Mouse (Mus musculus) neural tube, embryonic 11.5 days (tissue): ENCODE measurements around the gene Nrm. TPM values are rescaled to one million over a fixed set of nuclear protein-coding genes. Genes with fewer than 3 reads are reported as not detected.

ENCODE experiments used
- ATAC-seq: fragments of 200-750 bp; cut with Nextera tagmentation; 2 replicates; pipeline ENCODE4 v1.8.0; 2017; ENCODE audit warnings: moderate number of reproducible peaks, mild to moderate bottlenecking, moderate TSS enrichment, moderate library complexity; ENCODE audit not compliant: insufficient read depth, low FRiP score, low TSS enrichment
- DNase-seq: peaks from one replicate; pipeline ENCODE4 v3.0.0-alpha.2; 2015; ENCODE audit warnings: low spot score
- H3K27ac ChIP-seq: fragments of 300-500 bp; sonication (generic); 2 replicates; pipeline ENCODE4 v1.5.1; 2014; ENCODE audit warnings: low read depth, mild to moderate bottlenecking, low read length
- H3K27me3 ChIP-seq: fragments of 300-500 bp; sonication (generic); 2 replicates; pipeline ENCODE4 v1.6.1; 2014; ENCODE audit warnings: mild to moderate bottlenecking, low read length, mixed read lengths; ENCODE audit not compliant: control insufficient read depth, insufficient read depth
- H3K36me3 ChIP-seq: fragments of 300-500 bp; sonication (generic); 2 replicates; pipeline ENCODE4 v1.6.1; 2014; ENCODE audit warnings: mild to moderate bottlenecking, low read length, moderate library complexity, mixed read lengths; ENCODE audit not compliant: control insufficient read depth, insufficient read depth
- H3K4me1 ChIP-seq: fragments of 300-500 bp; sonication (generic); 2 replicates; pipeline ENCODE4 v1.6.1; 2014; ENCODE audit warnings: low read length, mixed read lengths; ENCODE audit not compliant: control insufficient read depth, insufficient read depth
- H3K4me2 ChIP-seq: fragments of 300-500 bp; sonication (generic); 2 replicates; pipeline ENCODE4 v1.6.1; 2014; ENCODE audit warnings: low read depth, mild to moderate bottlenecking, moderate library complexity
- H3K4me3 ChIP-seq: fragments of 300-500 bp; sonication (generic); 2 replicates; pipeline ENCODE4 v1.5.1; 2014; ENCODE audit warnings: low read depth, low read length
- H3K9ac ChIP-seq: fragments of 300-500 bp; sonication (generic); 2 replicates; pipeline ENCODE4 v1.6.1; 2014; ENCODE audit warnings: mild to moderate bottlenecking, low read length
- H3K9me3 ChIP-seq: fragments of 300-500 bp; sonication (generic); 2 replicates; pipeline ENCODE4 v1.6.1; 2016; ENCODE audit warnings: low read length; ENCODE audit not compliant: control insufficient read depth
- WGBS: fragments of 180-500 bp; shearing (Covaris S2); extraction: QIAGEN DNeasy Blood & Tissue Kit; methylation state at CpG from one replicate; pipeline ENCODE4 v1.1.7; 2014; 5-methylcytosine and 5-hydroxymethylcytosine counted together
- polyA plus RNA-seq: library from polyadenylated mRNA; unstranded; fragments of >200 nt; fragmentation: Nextera tagmentation; extraction: Ambion mirVana; gene quantifications from 2 replicates; pipeline ENCODE4 v1.2.1, GENCODE M21; 2014

Gene Nrm
- polyA plus RNA-seq, 1 experiment from 2014 or later, result 50.3 TPM

DNA sequence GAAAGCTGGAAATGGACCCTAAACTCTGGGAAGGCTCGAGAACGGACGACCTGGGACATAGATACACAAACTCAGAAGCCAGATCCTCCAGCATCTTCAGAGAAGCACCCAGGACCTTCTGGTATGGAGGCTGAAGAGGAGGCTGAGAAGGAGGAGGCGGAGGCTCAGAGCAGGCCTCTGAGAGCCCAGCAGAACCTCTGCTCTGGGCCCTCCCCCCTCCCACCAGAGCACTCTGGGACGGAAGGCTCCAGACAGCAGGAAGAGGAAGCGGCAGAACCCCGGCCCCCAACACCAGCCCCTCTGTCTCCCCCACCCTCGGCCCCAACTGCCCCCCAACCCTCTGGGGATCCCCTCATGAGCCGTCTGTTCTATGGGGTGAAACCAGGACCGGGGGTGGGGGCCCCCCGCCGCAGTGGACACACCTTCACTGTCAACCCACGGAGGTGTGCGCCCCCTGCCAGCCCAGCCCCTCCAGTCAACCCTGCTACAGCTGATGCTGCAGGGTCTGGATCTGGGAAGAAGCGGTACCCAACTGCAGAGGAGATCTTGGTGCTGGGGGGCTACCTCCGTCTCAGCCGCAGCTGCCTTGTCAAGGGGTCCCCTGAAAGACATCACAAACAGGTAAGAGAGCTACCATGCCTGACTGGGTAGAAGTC lies 7.2 kb downstream of the Nrm start:
- H3K4me3 ChIP-seq, result peak overlapping the region; percentile 77
- H3K9ac ChIP-seq, result peak overlapping the region; percentile 94
- H3K4me1 ChIP-seq, result peaks cover 32% of the 10 kb centered on the region
- ATAC-seq (no peak), DNase-seq (no peak)
- no peaks in the 10 kb centered on the region for H3K9me3 ChIP-seq
- H3K27ac ChIP-seq, result peak overlapping the region; percentile 98
- H3K36me3 ChIP-seq, result peaks cover 6% of the 10 kb centered on the region; the same call in 1 of the 2 replicates
- peak overlapping the region; percentile 86 for H3K4me2 ChIP-seq
- H3K27me3 ChIP-seq, result no peaks in the 10 kb centered on the region
- 46% methylated on average over 15 of the region's 17 CpGs for WGBS

DNA sequence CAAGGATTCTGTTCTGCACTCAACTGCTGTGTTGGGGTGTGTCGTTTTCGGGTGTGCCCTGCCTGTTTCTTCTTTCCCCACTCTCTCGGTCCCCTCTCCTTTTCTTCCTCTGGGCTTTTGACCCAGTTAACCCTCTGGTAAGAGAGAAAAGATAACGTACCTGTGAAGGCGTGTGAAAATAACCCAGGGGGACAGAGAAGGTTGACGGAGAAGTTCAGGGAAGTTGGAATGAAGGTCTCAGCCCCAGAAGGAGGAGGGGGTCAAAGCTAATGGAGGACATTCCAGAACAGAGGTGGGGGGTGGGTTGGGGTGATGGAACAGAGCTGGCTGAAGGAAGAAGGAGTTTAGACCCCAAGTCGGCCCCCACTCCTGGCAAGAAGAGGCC lies 7.8 kb downstream of the Nrm start:
- Histone ChIP-seq H3K36me3 (peaks cover 7% of the 10 kb centered on the region; the same call in 1 of the 2 replicates), H3K4me3 (peak overlapping the region; percentile 77), H3K27me3 (no peaks in the 10 kb centered on the region), H3K4me2 (peak overlapping the region; percentile 86), H3K27ac (peak overlapping the region; percentile 54; the same call in 1 of the 2 replicates), H3K9ac (peak overlapping the region; percentile 94), H3K9me3 (no peaks in the 10 kb centered on the region), H3K4me1 (peaks cover 37% of the 10 kb centered on the region)
- ATAC-seq (no peak), DNase-seq (no peak)
- 10% methylated on average over 7 of the region's 7 CpGs for WGBS

DNA sequence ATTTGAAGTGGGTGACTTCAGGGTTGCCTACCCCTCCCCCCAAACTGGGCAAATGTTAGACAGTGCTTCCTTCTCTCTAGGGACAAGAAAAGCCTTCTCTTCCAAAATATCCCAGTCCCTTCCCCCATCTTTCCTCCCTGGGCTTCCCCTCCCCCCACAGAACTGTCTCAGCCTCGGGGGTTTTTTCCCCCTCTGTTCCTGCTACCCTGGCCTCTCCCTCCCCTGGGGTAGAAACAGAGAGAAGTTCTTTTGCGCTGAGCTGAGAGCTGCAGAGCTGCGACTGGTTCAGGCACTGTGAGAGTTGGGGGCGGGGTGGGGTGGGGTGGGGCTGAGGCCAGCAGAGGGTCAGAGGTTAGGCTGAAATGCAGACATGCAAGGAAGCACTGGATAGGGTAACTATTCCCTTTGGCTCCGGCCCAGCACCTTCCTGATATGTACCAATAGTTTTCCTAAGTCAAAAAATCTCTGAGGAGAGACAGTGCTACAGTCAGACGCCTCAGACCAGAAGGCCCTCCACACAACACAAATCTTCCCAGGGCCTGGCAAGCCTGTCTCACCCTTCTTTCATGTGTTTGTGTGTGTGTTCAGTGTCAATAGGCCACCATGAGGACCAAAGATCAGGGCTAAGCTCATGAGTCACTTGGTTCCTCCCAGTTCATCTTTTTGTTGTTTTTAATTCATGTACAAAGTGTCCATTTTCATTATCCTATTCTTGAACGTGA lies 8.4 kb downstream of the Nrm start:
- DNase-seq (peak; percentile 27), ATAC-seq (no peak)
- H3K4me3 ChIP-seq, result peak overlapping the region; percentile 77
- H3K27ac ChIP-seq, result peak overlapping the region; percentile 54; the same call in 1 of the 2 replicates
- no peaks in the 10 kb centered on the region for H3K9me3 ChIP-seq
- 9% methylated on average over 7 of the region's 7 CpGs for WGBS
- H3K36me3 ChIP-seq, result peaks cover 11% of the 10 kb centered on the region
- no peaks in the 10 kb centered on the region for H3K27me3 ChIP-seq
- H3K9ac ChIP-seq, result peak overlapping the region; percentile 94
- H3K4me2 ChIP-seq, result peak overlapping the region; percentile 86
- H3K4me1 ChIP-seq, result peaks cover 37% of the 10 kb centered on the region

DNA sequence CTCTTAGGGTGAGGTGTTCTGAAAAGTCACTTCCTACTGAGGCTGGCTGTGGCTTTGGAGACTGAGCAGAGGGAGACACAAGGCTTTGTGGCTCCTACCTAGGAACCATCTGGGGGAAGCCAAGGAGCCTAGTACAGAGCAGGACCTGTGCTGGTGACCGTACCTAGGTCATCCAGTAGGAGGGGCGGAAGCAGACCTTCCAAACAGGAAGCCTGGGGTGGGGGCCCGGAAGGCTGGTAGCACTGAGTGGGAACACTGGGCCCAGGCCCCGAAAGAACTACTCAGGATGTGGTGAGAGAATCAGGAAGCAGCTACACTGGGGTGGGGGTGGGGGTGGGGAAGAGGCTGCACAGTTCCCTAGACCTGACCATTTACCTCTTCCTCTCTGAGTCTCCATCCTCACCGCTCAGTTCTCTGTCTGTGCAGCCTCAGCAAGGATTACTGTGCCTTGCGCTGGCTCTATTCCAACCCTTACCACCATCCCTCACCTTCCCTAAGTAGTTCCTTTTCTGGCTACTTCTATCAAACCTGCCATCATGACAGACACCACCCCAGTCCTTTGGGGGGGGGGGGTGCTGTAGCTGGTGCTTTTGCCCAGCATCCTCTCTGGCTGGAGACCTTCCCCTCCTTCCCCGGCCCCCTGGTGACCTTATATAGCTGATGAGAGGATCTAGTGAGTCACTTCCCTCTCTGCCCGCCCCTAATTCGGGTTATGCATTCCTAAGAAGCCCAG lies 9.2 kb downstream of the Nrm start:
- no peak for DNase-seq

DNA sequence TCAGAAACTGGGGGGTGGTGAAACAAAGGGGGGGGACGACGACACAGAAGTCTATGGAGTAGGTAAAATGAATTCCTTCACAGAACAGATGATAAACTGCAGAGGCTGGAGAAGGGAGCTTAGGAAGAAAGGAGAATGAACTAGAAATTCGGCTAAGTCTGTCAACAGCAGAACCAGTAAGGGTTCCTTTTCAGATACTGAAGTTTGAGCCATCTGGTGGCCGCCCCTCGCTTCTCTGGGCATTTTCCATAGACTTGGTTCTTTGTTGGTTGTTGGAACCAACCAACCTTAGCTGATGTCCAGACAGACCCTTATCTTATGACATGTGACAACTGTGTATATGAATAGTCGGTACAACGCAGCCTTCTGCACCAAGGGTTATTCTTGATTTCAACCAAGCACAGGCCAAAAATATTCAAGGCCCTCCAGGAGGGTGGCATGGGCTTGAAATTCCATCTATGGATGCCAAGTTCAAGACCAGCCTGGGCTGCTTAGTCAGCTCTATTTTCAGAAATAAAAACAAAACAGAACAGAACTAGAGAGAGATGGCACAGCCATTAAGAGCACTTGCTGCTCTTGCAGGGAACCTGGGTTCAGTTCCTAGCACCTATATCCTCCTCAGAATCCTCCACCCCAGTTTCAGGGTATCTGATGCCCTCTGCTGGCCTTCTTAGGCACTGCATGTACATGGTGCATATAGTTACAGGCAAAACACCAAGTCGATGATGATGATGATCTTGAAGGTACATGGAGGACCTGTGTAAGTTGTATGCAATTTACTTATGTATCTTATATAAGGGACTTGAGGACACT lies 10.0 kb downstream of the Nrm start:
- no peak for DNase-seq
- Histone ChIP-seq H3K9ac (no peak overlapping the region), H3K4me1 (peaks cover 37% of the 10 kb centered on the region), H3K27me3 (no peaks in the 10 kb centered on the region), H3K36me3 (peaks cover 12% of the 10 kb centered on the region), H3K27ac (no peak overlapping the region), H3K9me3 (no peaks in the 10 kb centered on the region), H3K4me3 (0 out of 2 replicates have a peak overlapping the region, but pooled peaks have one; percentile 6), H3K4me2 (peak overlapping the region; percentile 86)
- no peak for ATAC-seq
- 86% methylated on average over 8 of the region's 8 CpGs for WGBS

More for the DNA sequence above, 9.2 kb downstream of the Nrm start:
- H3K4me3 ChIP-seq, result peak overlapping the region; percentile 77
- H3K9me3 ChIP-seq, result no peaks in the 10 kb centered on the region
- WGBS, result 69% methylated on average over 9 of the region's 9 CpGs
- H3K4me2 ChIP-seq, result peak overlapping the region; percentile 86
- peak overlapping the region; percentile 31; the same call in 1 of the 2 replicates for H3K9ac ChIP-seq
- 0 out of 2 replicates have a peak overlapping the region, but pooled peaks have one; percentile 3 for H3K27ac ChIP-seq
- H3K36me3 ChIP-seq, result peaks cover 12% of the 10 kb centered on the region
- no peak for ATAC-seq
- no peaks in the 10 kb centered on the region for H3K27me3 ChIP-seq
- H3K4me1 ChIP-seq, result peaks cover 37% of the 10 kb centered on the region

DNA sequence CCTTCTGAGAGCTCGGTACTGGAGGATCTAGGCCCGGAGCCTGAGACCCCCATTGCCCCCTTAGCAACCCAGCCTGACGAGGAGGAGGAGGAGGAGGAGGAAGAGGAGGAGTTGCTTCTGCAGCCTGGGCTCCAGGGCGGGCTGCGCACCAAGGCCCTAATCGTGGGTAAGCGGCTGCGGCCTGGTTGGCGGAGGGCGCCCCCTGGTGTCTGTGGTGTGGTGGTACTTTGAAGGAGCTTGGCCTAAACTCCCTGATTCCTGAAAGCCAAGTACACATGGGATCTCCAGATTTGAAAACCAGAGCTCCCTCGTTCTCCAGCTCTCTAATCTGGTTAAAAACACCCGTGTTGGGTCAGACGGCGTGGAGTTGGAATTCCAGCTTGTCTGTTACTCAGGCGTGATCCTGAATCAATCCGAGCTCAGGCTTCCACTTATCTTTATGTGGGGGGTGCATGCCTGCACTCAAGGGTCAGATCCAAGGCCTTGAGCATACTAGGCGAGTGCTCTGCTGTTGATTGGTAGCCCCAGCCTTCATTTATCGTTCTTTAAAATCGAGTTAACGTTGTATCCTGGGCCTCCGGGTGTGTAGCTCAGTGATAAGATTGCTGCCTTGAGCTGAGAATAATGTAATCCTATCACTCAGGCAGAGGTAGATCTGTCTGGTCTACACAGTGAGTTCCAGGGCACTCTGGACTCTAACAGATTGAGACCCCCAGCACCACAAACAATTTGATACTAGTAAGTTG lies 12.8 kb downstream of the Nrm start:
- Histone ChIP-seq H3K36me3 (peaks cover 17% of the 10 kb centered on the region), H3K4me1 (peaks cover 18% of the 10 kb centered on the region), H3K9me3 (no peaks in the 10 kb centered on the region), H3K27ac (no peak overlapping the region), H3K9ac (no peak overlapping the region), H3K4me3 (no peak overlapping the region), H3K4me2 (peak overlapping the region; percentile 22; the same call in 1 of the 2 replicates), H3K27me3 (no peaks in the 10 kb centered on the region)
- ATAC-seq, result no peak
- whole genome bisulfite sequencing, result 31% methylated on average over 21 of the region's 21 CpGs
- peak; percentile 88 for DNase-seq

DNA sequence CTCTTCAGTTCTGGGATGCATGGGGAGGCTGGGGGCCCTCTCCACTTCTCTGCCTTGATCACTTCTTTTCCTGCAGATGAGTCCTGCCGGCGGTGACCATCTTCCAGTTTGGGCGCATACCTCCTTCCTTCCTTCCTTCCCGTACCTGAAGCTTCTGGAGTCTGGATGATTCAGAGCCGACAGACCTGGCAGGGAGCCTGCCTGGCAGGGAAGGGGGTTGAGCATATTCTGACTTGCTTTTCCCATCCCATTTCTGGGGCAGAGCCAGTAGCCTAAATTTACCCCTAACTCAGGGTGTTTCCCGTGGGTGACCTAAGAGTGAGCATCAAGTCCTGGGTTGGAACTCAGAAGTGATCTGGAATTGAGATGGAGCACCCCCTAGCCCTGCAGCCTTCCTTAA lies 13.6 kb downstream of the Nrm start:
- Histone ChIP-seq H3K27me3 (no peaks in the 10 kb centered on the region), H3K9me3 (no peaks in the 10 kb centered on the region), H3K27ac (no peak overlapping the region), H3K36me3 (peaks cover 17% of the 10 kb centered on the region), H3K9ac (no peak overlapping the region), H3K4me1 (peaks cover 12% of the 10 kb centered on the region; the same call in 1 of the 2 replicates), H3K4me2 (no peak overlapping the region), H3K4me3 (no peak overlapping the region)
- ATAC-seq, result no peak
- WGBS, result 88% methylated on average over 6 of the region's 6 CpGs
- no peak for DNase-seq
